Mouse (Mus musculus): ENCODE data around the gene Muc16. TPM values are rescaled to one million over a fixed set of nuclear protein-coding genes. Genes with fewer than 3 reads are reported as not detected.
A peak's percentile ranks its signal among the peaks of the same experiment; 100 is the strongest.

Muc16 gene
- polyA plus RNA-seq, 1 experiment from 2014 or later: not detected

DNA sequence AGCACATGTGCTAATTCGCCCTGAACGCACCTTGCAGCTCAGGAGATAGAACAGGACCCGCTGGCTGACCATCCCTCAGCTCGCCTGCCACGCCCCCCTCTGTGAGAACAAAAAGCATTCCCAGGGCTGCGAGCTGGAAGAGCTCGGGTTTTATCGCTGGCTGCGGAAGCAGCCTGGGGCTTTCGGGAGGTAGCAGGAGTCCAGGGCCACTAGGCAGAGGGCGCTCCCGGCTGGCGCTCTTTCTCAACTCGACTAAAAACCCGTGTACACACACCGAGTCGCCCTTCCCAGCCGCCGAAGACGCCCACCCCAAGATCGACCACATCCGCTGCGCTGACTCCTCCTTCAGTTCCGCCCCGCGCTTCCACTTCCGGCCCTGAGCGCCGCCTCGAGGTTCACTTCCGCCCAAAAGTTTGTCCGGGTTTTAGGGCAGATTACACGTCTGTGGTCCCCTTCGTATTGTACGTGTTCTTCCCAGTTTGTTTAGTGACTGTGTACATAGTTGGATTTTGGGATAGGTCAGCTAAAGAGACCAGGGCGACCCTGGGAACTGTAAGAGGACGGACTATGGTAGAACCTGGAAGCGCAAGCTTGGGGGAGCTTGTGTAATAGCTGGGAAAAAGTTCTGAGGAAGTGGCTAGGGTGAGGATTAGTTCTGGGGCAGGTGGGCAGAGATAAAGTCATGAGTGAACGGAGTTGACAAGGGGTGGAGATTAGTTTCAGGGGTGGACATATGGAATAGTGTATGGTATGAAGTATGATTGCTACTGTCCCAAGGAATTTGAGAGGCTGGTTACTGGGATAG, 200.8 kb downstream of the Muc16 start:
- H3K36me3 ChIP-seq (ENCODE audit: control insufficient read depth, insufficient read depth, low read length): peaks cover 5% of the 10 kb centered on the region; the same call in 1 of the 2 replicates
- peak; percentile 94 for ATAC-seq (ENCODE audit: low FRiP score, low TSS enrichment)
- H3K4me1 ChIP-seq (ENCODE audit: control insufficient read depth, insufficient read depth, low read length): 0 out of 2 replicates have a peak, but pooled peaks cover 4% of the 10 kb centered on the region
- peak overlapping the region; percentile 75 for H3K4me2 ChIP-seq (ENCODE audit: low read length)
- DNase-seq: peak; percentile 92
- H3K9ac ChIP-seq (replicated peaks; ENCODE audit: low read length): peak overlapping the region; percentile 84
- peak overlapping the region; percentile 63 for H3K4me3 ChIP-seq (replicated peaks; ENCODE audit: low read depth, low read length)
- no peaks in the 10 kb centered on the region for H3K27me3 ChIP-seq (ENCODE audit: control insufficient read depth, insufficient read depth, low read length)
- H3K27ac ChIP-seq (replicated peaks; ENCODE audit: low read depth, low read length): peak overlapping the region; percentile 96
- H3K9me3 ChIP-seq (ENCODE audit: control insufficient read depth, low read length): no peaks in the 10 kb centered on the region
- 5% methylated on average over 39 of the region's 39 CpGs for WGBS

- Histone ChIP-seq H3K4me1 (ENCODE audit: control insufficient read depth, insufficient read depth, low read length) (peaks cover 7% of the 10 kb centered on the region; the same call in 1 of the 2 replicates), H3K4me3 (replicated peaks; ENCODE audit: low read depth, low read length) (no peak overlapping the region), H3K9ac (replicated peaks; ENCODE audit: low read length) (no peak overlapping the region), H3K36me3 (ENCODE audit: control insufficient read depth, insufficient read depth, low read length) (peaks cover 48% of the 10 kb centered on the region), H3K27me3 (ENCODE audit: control insufficient read depth, insufficient read depth, low read length) (no peaks in the 10 kb centered on the region), H3K27ac (replicated peaks; ENCODE audit: low read depth, low read length) (no peak overlapping the region), H3K9me3 (ENCODE audit: control insufficient read depth, low read length) (no peaks in the 10 kb centered on the region), H3K4me2 (ENCODE audit: low read length) (no peak overlapping the region)
- ATAC-seq (ENCODE audit: low FRiP score, low TSS enrichment) (no peak), DNase-seq (no peak)
- 93% methylated on average over 3 of the region's 3 CpGs for WGBS
These were observed 206.3 kb downstream of the Muc16 start for GRCm38 (mm10) chr9:18468005-18468404.

- WGBS: 10% methylated on average over 3 of the region's 3 CpGs
- Histone ChIP-seq H3K4me1 (ENCODE audit: control insufficient read depth, insufficient read depth, low read length) (peaks cover 4% of the 10 kb centered on the region; the same call in 1 of the 2 replicates), H3K27ac (replicated peaks; ENCODE audit: low read depth, low read length) (no peak overlapping the region), H3K4me3 (replicated peaks; ENCODE audit: low read depth, low read length) (no peak overlapping the region), H3K36me3 (ENCODE audit: control insufficient read depth, insufficient read depth, low read length) (peaks cover 48% of the 10 kb centered on the region), H3K4me2 (ENCODE audit: low read length) (no peak overlapping the region), H3K9me3 (ENCODE audit: control insufficient read depth, low read length) (no peaks in the 10 kb centered on the region), H3K9ac (replicated peaks; ENCODE audit: low read length) (no peak overlapping the region), H3K27me3 (ENCODE audit: control insufficient read depth, insufficient read depth, low read length) (no peaks in the 10 kb centered on the region)
- ATAC-seq (ENCODE audit: low FRiP score, low TSS enrichment) (no peak), DNase-seq (peak; percentile 30)
These were observed 207.0 kb downstream of the Muc16 start for GRCm38 (mm10) chr9:18467350-18467749.

GRCm38 (mm10) chr9:18456520-18456919, 217.8 kb downstream of the Muc16 start:
- H3K36me3 ChIP-seq (ENCODE audit: control insufficient read depth, insufficient read depth, low read length): peaks cover 68% of the 10 kb centered on the region
- H3K4me3 ChIP-seq (replicated peaks; ENCODE audit: low read depth, low read length): no peak overlapping the region
- no peak overlapping the region for H3K9ac ChIP-seq (replicated peaks; ENCODE audit: low read length)
- WGBS: 75% methylated on average over 4 of the region's 4 CpGs
- H3K4me2 ChIP-seq (ENCODE audit: low read length): no peak overlapping the region
- no peaks in the 10 kb centered on the region for H3K9me3 ChIP-seq (ENCODE audit: control insufficient read depth, low read length)
- H3K27ac ChIP-seq (replicated peaks; ENCODE audit: low read depth, low read length): no peak overlapping the region
- ATAC-seq (ENCODE audit: low FRiP score, low TSS enrichment) (no peak), DNase-seq (no peak)
- no peaks in the 10 kb centered on the region for H3K27me3 ChIP-seq (ENCODE audit: control insufficient read depth, insufficient read depth, low read length)
- H3K4me1 ChIP-seq (ENCODE audit: control insufficient read depth, insufficient read depth, low read length): no peaks in the 10 kb centered on the region

Small RNAs within 50 kb of the gene (microRNA-seq; reads per million reads assigned to microRNA genes)
- not detected for gene Gm22854

Other genes with a start within 250 kb of the Muc16 start
- gene Mbd3l2, start 243.9 kb downstream of the Muc16 start, polyA plus RNA-seq (2014; fragmentation: Nextera tagmentation; extraction: Ambion mirVana): 0.11 and 0.16 TPM in 2 replicates
- gene Zfp558, start 196.3 kb downstream of the Muc16 start, polyA plus RNA-seq (2014; fragmentation: Nextera tagmentation; extraction: Ambion mirVana): 41.4 and 55.1 TPM in 2 replicates
- not detected in 2 replicates for gene Mbd3l1, start 196.2 kb downstream of the Muc16 start, polyA plus RNA-seq (2014; fragmentation: Nextera tagmentation; extraction: Ambion mirVana)
- gene Olfr24, start 89.5 kb upstream of the Muc16 start, polyA plus RNA-seq (2014; fragmentation: Nextera tagmentation; extraction: Ambion mirVana): not detected in 2 replicates
- gene Olfr828, start 145.0 kb upstream of the Muc16 start, polyA plus RNA-seq (2014; fragmentation: Nextera tagmentation; extraction: Ambion mirVana): not detected in 2 replicates
- gene Olfr829, start 180.4 kb upstream of the Muc16 start, polyA plus RNA-seq (2014; fragmentation: Nextera tagmentation; extraction: Ambion mirVana): not detected in 2 replicates
- not detected in 2 replicates for gene Olfr830, start 200.2 kb upstream of the Muc16 start, polyA plus RNA-seq (2014; fragmentation: Nextera tagmentation; extraction: Ambion mirVana)